Mouse (Mus musculus) megakaryocyte, adult 5-6 weeks (primary cell): ENCODE measurements around the gene Vmn1r52. TPM values are rescaled to one million over a fixed set of nuclear protein-coding genes. Genes with fewer than 3 reads are reported as not detected.
"Not testable (repeated sequence)": the region's sequence is repeated elsewhere in the genome, so short reads cannot be mapped to it uniquely, and the experiment has no call there.

Source experiments
- ATAC-seq: 2 replicates; pipeline ENCODE4 v1.8.0; 2016; ENCODE audit warnings: mild to moderate bottlenecking, inconsistent platforms; ENCODE audit not compliant: poor library complexity, severe bottlenecking
- total RNA-seq, 2 experiments: library from RNA; stranded (forward) in 1 of 2; stranded (reverse) in 1 of 2; fragments of 153-499, 151-499 nt in 1 of 2; fragments of 221-1000, 200-1000 nt in 1 of 2; gene quantifications; 2 replicates each; pipeline versions ENCODE4 v1.2.3 to v1.2.4; 2015 to 2017

Vmn1r52 gene
- total RNA-seq (2015) (not detected in 2 replicates), total RNA-seq (2017) (not detected in 2 replicates)

DNA sequence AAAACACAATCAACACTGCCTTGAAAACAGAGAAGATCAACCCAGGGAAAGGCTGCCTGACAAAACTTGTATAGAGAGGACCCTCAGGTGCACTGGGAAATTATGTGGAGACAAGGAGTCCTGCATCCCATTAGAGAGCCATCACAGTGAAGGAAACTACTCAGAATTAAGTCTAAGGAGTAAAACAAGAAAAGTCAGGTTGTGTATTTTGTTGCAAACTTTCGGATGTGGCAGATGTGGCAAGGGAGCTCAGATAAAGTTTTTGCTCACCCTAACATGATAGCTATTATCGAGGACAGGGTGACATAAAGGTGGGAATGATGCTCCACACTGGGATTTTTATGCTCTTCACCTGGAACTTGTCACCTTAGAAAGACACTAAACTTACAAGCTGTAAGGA is at the start of gene Vmn1r52:
Gene Vmn1r52, plus strand, starts transcription at position 301 of the 400 bp plus-strand sequence.
- ATAC-seq, result no peak

DNA sequence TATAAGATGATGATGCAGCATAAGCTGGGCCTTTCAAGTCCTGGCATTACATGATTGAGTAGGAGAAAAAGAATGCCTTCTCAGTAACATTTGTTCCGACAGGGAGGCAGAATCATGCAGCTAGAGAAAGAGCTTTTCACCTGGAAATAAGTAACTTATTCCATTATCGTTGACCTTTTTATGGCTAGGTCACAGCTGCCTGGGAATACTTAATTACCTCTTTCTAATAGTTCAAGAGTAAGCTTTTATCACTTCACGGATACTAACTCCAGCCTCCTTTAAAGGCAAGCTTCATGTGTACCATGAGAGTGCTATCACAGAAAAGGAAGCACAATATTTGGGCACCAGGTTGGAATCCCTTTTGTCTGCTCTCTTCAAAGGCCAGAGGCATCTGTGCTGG is 14.5 kb upstream of the Vmn1r52 start:
- no peak for ATAC-seq

DNA sequence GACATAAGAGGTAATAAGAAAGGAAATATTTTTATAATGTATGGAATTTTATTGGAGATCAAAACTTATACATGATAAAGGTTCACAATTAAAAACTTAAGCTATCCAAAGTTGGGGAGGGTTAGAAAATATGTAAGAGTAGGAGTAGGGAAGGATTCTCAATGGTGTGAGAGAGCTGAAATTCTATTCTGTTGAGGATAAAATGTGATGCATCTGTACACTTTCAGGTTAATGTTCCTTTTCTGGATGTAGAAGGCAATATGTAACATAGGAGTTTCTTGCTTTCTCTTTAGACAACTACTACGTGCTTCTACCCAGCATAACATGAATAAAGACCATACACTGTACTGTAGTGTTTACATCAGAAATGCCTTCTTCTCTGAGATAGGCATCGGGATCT is 27.9 kb downstream of the Vmn1r52 start, which contains the start of gene V1ra8:
Gene V1ra8, plus strand, starts transcription at position 301 of the 400 bp plus-strand sequence.
- ATAC-seq, result not testable (repeated sequence)

DNA sequence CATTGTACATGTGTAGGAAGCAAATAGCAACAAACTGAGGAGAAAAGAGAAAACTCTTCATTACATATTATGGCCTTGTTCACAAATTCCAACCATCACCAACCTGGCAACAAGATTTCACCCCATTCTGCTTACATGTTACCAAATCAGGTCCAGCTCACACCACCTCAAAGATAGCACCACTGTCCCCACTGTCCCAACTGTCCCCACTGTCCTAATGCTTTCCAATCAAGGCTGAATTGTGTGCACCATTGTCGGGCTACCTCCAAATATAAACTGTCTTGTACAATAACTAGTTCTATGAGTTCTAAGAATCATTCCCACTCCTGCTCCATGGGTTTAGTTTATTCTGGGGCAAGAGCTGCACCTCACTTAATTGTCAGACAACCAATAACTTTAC is 49.7 kb downstream of the Vmn1r52 start, which contains the start of gene Vmn1r53:
Gene Vmn1r53, minus strand, starts transcription at position 101 of the 400 bp plus-strand sequence.
- no peak for ATAC-seq

Other genes starting within 250 kb of the Vmn1r52 start
- not detected in 2 replicates for gene Vmn1r45, start 234.2 kb upstream of the Vmn1r52 start, total RNA-seq (2015)
- not detected in 2 replicates for gene Vmn1r45, start 234.2 kb upstream of the Vmn1r52 start, total RNA-seq (2017)
- gene Vmn1r46, start 205.5 kb upstream of the Vmn1r52 start, total RNA-seq (2015), result not detected in 2 replicates
- gene Vmn1r46, start 205.5 kb upstream of the Vmn1r52 start, total RNA-seq (2017), result not detected in 2 replicates
- gene Vmn1r47, start 158.7 kb upstream of the Vmn1r52 start, total RNA-seq (2015), result not detected in 2 replicates
- gene Vmn1r47, start 158.7 kb upstream of the Vmn1r52 start, total RNA-seq (2017), result not detected in 2 replicates
- not detected in 2 replicates for gene Vmn1r48, start 138.0 kb upstream of the Vmn1r52 start, total RNA-seq (2015)
- gene Vmn1r48, start 138.0 kb upstream of the Vmn1r52 start, total RNA-seq (2017), result not detected in 2 replicates
- gene Vmn1r49, start 96.3 kb upstream of the Vmn1r52 start, total RNA-seq (2015), result not detected in 2 replicates
- gene Vmn1r49, start 96.3 kb upstream of the Vmn1r52 start, total RNA-seq (2017), result not detected in 2 replicates
- not detected in 2 replicates for gene Vmn1r50, start 73.4 kb upstream of the Vmn1r52 start, total RNA-seq (2015)
- not detected in 2 replicates for gene Vmn1r50, start 73.4 kb upstream of the Vmn1r52 start, total RNA-seq (2017)
- not detected in 2 replicates for gene Vmn1r51, start 52.2 kb upstream of the Vmn1r52 start, total RNA-seq (2015)
- gene Vmn1r51, start 52.2 kb upstream of the Vmn1r52 start, total RNA-seq (2017), result not detected in 2 replicates
- not detected in 2 replicates for gene V1ra8, start 28.0 kb downstream of the Vmn1r52 start, total RNA-seq (2015)
- gene V1ra8, start 28.0 kb downstream of the Vmn1r52 start, total RNA-seq (2017), result not detected in 2 replicates
- gene Vmn1r53, start 49.6 kb downstream of the Vmn1r52 start, total RNA-seq (2015), result not detected in 2 replicates
- not detected in 2 replicates for gene Vmn1r53, start 49.6 kb downstream of the Vmn1r52 start, total RNA-seq (2017)
- not detected in 2 replicates for gene Vmn1r54, start 71.5 kb downstream of the Vmn1r52 start, total RNA-seq (2015)
- gene Vmn1r54, start 71.5 kb downstream of the Vmn1r52 start, total RNA-seq (2017), result not detected in 2 replicates
- not detected in 2 replicates for gene BC048671, start 126.4 kb downstream of the Vmn1r52 start, total RNA-seq (2015)
- not detected in 2 replicates for gene BC048671, start 126.4 kb downstream of the Vmn1r52 start, total RNA-seq (2017)
- 9.0 and 12.4 TPM in 2 replicates for gene Chst13, start 150.4 kb downstream of the Vmn1r52 start, total RNA-seq (2015)
- 4.4 and 6.3 TPM in 2 replicates for gene Chst13, start 150.4 kb downstream of the Vmn1r52 start, total RNA-seq (2017)
- not detected in 2 replicates for gene Uroc1, start 158.5 kb downstream of the Vmn1r52 start, total RNA-seq (2015)
- gene Uroc1, start 158.5 kb downstream of the Vmn1r52 start, total RNA-seq (2017), result not detected in 2 replicates
- gene Zxdc, start 194.7 kb downstream of the Vmn1r52 start, total RNA-seq (2015), result 10.2 and 11.1 TPM in 2 replicates
- 9.9 and 16.1 TPM in 2 replicates for gene Zxdc, start 194.7 kb downstream of the Vmn1r52 start, total RNA-seq (2017)